ENCODE assay signal across 12 mouse cellular contexts in the genomic region with DNA sequence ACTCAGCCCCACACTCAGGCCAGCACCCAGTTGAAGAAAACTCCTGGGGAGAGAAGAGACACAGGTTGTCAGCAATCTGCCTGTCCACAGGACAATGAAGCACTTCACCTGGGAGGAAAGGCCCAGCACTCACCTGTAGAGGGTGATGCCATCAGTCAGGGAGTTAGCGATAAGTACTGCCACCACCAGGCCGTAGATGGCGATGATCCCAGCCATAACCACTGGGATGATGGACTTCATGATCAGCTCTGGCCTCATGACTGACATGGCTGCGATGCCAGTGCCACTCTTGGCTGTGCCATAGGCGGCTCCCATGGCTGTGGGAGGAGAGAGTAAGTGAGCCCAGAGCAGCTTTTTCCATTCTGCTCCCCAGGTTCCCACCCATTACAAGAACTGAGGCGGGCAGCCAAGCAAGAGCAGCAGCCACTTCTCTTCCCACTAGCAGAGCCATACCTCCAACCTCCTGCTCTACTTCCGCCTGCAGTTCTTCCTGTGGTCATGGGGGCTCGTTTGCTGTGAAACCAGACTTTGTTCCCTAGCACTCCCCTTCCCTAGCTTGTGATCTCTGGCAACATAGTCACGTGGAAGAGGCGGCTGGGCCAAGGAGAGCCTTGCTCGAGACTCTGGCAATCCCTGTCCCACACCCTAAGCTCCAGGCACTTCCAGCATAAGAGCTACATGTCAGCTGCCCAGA. TPM values are rescaled to one million over a fixed set of nuclear protein-coding genes. Genes with fewer than 3 reads are reported as not detected.
A peak's percentile ranks its signal among the peaks of the same experiment; 100 is the strongest.
DNase-seq lines count a peak whose midpoint lies in the region; ATAC-seq and TF ChIP-seq lines count a peak whose summit lies in the region.
"Had no signal": no experiment of that assay in that cellular context is flagged by ENCODE, and none has a peak within 500 bp of the region (broad histone marks: within the 10 kb centered on the region; RNA-seq: fewer than 3 reads in every experiment).

No protein-coding gene starts in this region.

- H3K27ac ChIP-seq in kidney, postnatal 0 days, result 0 out of 2 replicates have a peak overlapping the region, but pooled peaks have one; percentile 40
- H3K27ac ChIP-seq in cerebellum, adult 2 months (ENCODE audit: insufficient read depth, low read length), result no peak overlapping the region
- H3K27ac ChIP-seq: embryonic facial prominence, embryonic 15.5 days; hindbrain, embryonic 15.5 days; limb, embryonic 13.5 days had no signal

- 80% methylated on average over 11 of the region's 11 CpGs for WGBS in kidney, postnatal 0 days
- 56% methylated on average over 11 of the region's 11 CpGs for WGBS in cerebellum, adult 2 months

- no peak for ATAC-seq in kidney, postnatal 0 days (replicated peaks; ENCODE audit: low FRiP score, low read depth)
- ATAC-seq in megakaryocyte, adult 5-6 weeks (ENCODE audit: poor library complexity, severe bottlenecking), result peak; percentile 9; the same call in 1 of the 2 replicates

- peak; percentile 71 for DNase-seq in layer of hippocampus, adult 9-11 months
- no peak for DNase-seq in layer of hippocampus, postnatal 25 days (ENCODE audit: extremely low spot score in 1 of 2, low spot score in 1 of 2)
- peak; percentile 29 for DNase-seq in brain, adult 2 months (ENCODE audit: low read depth, low spot score)
- no peak for DNase-seq in kidney, postnatal 0 days (ENCODE audit: low spot score)
- no peak for DNase-seq in cerebellum, adult 9-10 months
- DNase-seq in cerebellum, adult 2 months, result no peak
- DNase-seq: gastrocnemius, postnatal 14 days; thymus, postnatal 4 days had no signal

- no peak overlapping the region for H3K9ac ChIP-seq in kidney, postnatal 0 days (ENCODE audit: low read depth, low read length)
- H3K9ac ChIP-seq: embryonic facial prominence, embryonic 15.5 days; hindbrain, embryonic 15.5 days; limb, embryonic 13.5 days had no signal

- H3K9me3 ChIP-seq in kidney, postnatal 0 days (replicated peaks; ENCODE audit: low read length), result no peaks in the 10 kb centered on the region
- H3K9me3 ChIP-seq: embryonic facial prominence, embryonic 15.5 days; hindbrain, embryonic 15.5 days; limb, embryonic 13.5 days had no signal

- TF ChIP-seq POLR2A in cerebellum, adult 2 months (IDR thresholded peaks at IDR 0.05; ENCODE audit: borderline replicate concordance, insufficient read depth, low read length), result no peak

- no peak overlapping the region for H3K4me2 ChIP-seq in kidney, postnatal 0 days (ENCODE audit: low read length)
- H3K4me2 ChIP-seq: embryonic facial prominence, embryonic 15.5 days; hindbrain, embryonic 15.5 days; limb, embryonic 13.5 days had no signal

- TF ChIP-seq CTCF in kidney, postnatal 0 days (IDR thresholded peaks at IDR 0.05; ENCODE audit: low read depth), result peak; percentile 11; the same call in 1 of the 2 replicates
- no peak for TF ChIP-seq CTCF in cerebellum, adult 2 months (IDR thresholded peaks at IDR 0.05; ENCODE audit: borderline replicate concordance, insufficient read depth, low read depth, low read length)

- H3K27me3 ChIP-seq in kidney, postnatal 0 days (ENCODE audit: insufficient read depth, low read length), result no peaks in the 10 kb centered on the region
- no peaks in the 10 kb centered on the region for H3K27me3 ChIP-seq in cerebellum, adult 2 months (ENCODE audit: control insufficient read depth, insufficient read depth, low read length)
- H3K27me3 ChIP-seq: embryonic facial prominence, embryonic 15.5 days; hindbrain, embryonic 15.5 days; limb, embryonic 13.5 days had no signal

- peaks cover 6% of the 10 kb centered on the region for H3K4me1 ChIP-seq in kidney, postnatal 0 days (replicated peaks; ENCODE audit: insufficient read depth, low read length)
- H3K4me1 ChIP-seq in cerebellum, adult 2 months (ENCODE audit: control insufficient read depth, insufficient read depth, low read length), result peaks cover 10% of the 10 kb centered on the region

- H3K36me3 ChIP-seq in kidney, postnatal 0 days (ENCODE audit: insufficient read depth, low read length), result peaks cover 4% of the 10 kb centered on the region; the same call in 1 of the 2 replicates

- H3K4me3 ChIP-seq in kidney, postnatal 0 days (replicated peaks; ENCODE audit: low read depth, low read length), result no peak overlapping the region
- H3K4me3 ChIP-seq in cerebellum, adult 2 months (replicated peaks; ENCODE audit: insufficient read depth, low read depth, low read length), result no peak overlapping the region
- H3K4me3 ChIP-seq: embryonic facial prominence, embryonic 15.5 days; hindbrain, embryonic 15.5 days; limb, embryonic 13.5 days had no signal

RNA-seq across cellular contexts. Expression of a gene that starts 1.1 kb away (rescaled TPM):
- total RNA-seq in layer of hippocampus, postnatal 25 days (2021), result 10 to 100 TPM; 36.3 to 38.4 TPM
- polyA plus RNA-seq in kidney, postnatal 0 days (2015; fragmentation: Nextera tagmentation; extraction: Ambion mirVana), result 47.9 and 52.5 TPM in 2 replicates
- 28.8 and 36.3 TPM in 2 replicates for total RNA-seq in megakaryocyte, adult 5-6 weeks (2015)
- total RNA-seq in megakaryocyte, adult 5-6 weeks (2017), result 44.4 and 68.1 TPM in 2 replicates
- polyA plus RNA-seq in cerebellum, adult 2 months (2012; rRNA removed), result 37.0 and 40.1 TPM in 2 replicates

RNA-seq across cellular contexts. Expression of a gene that starts 4.8 kb away (rescaled TPM):
- 1,000 to 10,000 TPM; 1,231 to 1,342 TPM for total RNA-seq in layer of hippocampus, postnatal 25 days (2021)
- polyA plus RNA-seq in kidney, postnatal 0 days (2015; fragmentation: Nextera tagmentation; extraction: Ambion mirVana), result 974 and 1,011 TPM in 2 replicates
- 468 and 476 TPM in 2 replicates for total RNA-seq in megakaryocyte, adult 5-6 weeks (2015)
- total RNA-seq in megakaryocyte, adult 5-6 weeks (2017), result 175 and 180 TPM in 2 replicates
- polyA plus RNA-seq in cerebellum, adult 2 months (2012; rRNA removed), result 2,309 TPM in 2 replicates

RNA-seq across cellular contexts. Expression of a gene that starts 14.0 kb away (rescaled TPM):
- 100 to 1,000 TPM; 102 to 108 TPM for total RNA-seq in layer of hippocampus, postnatal 25 days (2021)
- 28.7 and 29.4 TPM in 2 replicates for polyA plus RNA-seq in kidney, postnatal 0 days (2015; fragmentation: Nextera tagmentation; extraction: Ambion mirVana)
- 45.4 and 51.3 TPM in 2 replicates for total RNA-seq in megakaryocyte, adult 5-6 weeks (2015)
- 50.6 and 57.7 TPM in 2 replicates for total RNA-seq in megakaryocyte, adult 5-6 weeks (2017)
- 39.9 and 41.5 TPM in 2 replicates for polyA plus RNA-seq in cerebellum, adult 2 months (2012; rRNA removed)

RNA-seq across cellular contexts. Expression of a gene that starts 40.6 kb away (rescaled TPM):
- 10 to 100 TPM; 60.1 to 64.2 TPM for total RNA-seq in layer of hippocampus, postnatal 25 days (2021)
- 2.3 and 2.5 TPM in 2 replicates for polyA plus RNA-seq in kidney, postnatal 0 days (2015; fragmentation: Nextera tagmentation; extraction: Ambion mirVana)
- total RNA-seq in megakaryocyte, adult 5-6 weeks (2015), result 5.5 and 11.8 TPM in 2 replicates
- total RNA-seq in megakaryocyte, adult 5-6 weeks (2017), result 4.0 and 4.6 TPM in 2 replicates
- polyA plus RNA-seq in cerebellum, adult 2 months (2012; rRNA removed), result 45.6 and 50.3 TPM in 2 replicates

RNA-seq across cellular contexts. Expression of a gene that starts 44.6 kb away (rescaled TPM):
- total RNA-seq in layer of hippocampus, postnatal 25 days (2021), result 10 to 100 TPM; 10.8 to 11.0 TPM
- 2.7 and 4.0 TPM in 2 replicates for polyA plus RNA-seq in kidney, postnatal 0 days (2015; fragmentation: Nextera tagmentation; extraction: Ambion mirVana)
- total RNA-seq in megakaryocyte, adult 5-6 weeks (2015), result 0.11 TPM in 1 of 2 replicates, not detected in the other
- 0.08 TPM in 1 of 2 replicates, not detected in the other for total RNA-seq in megakaryocyte, adult 5-6 weeks (2017)
- polyA plus RNA-seq in cerebellum, adult 2 months (2012; rRNA removed), result 3.8 and 4.5 TPM in 2 replicates

Comparison
In these comparisons a context has a peak if more than half of its experiments do, and no peak if none do; other contexts are left out.
1. DNase-seq: peak in layer of hippocampus, adult 9-11 months (single experiment) and brain, adult 2 months (single experiment); none in layer of hippocampus, postnatal 25 days (0 of 2), kidney, postnatal 0 days (single experiment), cerebellum, adult 9-10 months (single experiment) and cerebellum, adult 2 months (0 of 2).